Mouse (Mus musculus) heart, adult 2 months (tissue): ENCODE data around the gene Atpif1.

Source experiments
- EP300 ChIP-seq: fragments of 200-500 bp; IDR thresholded peaks from 2 replicates; pipeline ENCODE4 v1.6.1; 2011; ENCODE audit warnings: low read depth, low read length, control low read depth; ENCODE audit not compliant: insufficient read depth
- POLR2A ChIP-seq: fragments of 200-500 bp; IDR thresholded peaks from 2 replicates; pipeline ENCODE4 v1.6.1; 2011; ENCODE audit warnings: mild to moderate bottlenecking, low read depth, low read length, control low read depth; ENCODE audit not compliant: insufficient read depth

DNA sequence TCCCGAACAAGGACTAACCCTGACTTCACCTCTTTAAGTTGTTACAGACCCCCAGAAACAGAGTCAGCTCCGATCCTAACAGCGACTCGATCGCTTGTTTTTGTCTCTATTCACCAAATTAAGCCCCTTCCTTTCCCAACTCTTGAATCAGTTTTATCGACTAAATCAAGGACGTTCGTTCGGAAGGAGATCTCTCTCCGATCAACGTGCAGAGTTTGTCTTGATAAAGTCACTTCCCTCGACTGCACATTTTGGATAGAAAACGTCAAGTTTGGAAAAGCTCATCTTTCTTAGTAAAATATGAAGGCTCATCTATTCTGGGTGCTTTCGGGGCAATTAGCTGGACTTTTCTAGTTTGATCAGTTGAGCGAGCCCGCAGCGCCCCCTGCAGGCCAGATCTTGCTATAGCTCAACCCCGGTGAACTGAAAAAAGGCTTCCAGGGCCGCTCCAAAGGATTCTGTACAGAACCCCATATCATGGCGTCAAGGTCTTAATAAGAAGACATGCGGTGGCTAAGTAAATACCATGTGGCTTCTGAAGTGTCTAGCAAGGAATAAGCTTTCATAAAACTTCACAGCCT is 18.8 kb downstream of the Atpif1 start:
- TF ChIP-seq POLR2A (no peak; the same call in 1 of the 2 replicates), EP300 (0 out of 2 replicates have a peak, but pooled peaks have one; percentile 65)
